Mouse (Mus musculus): ENCODE measurements around the gene Fam178b. TPM values are rescaled to one million over a fixed set of nuclear protein-coding genes. Genes with fewer than 3 reads are reported as not detected.

Fam178b gene
- total RNA-seq, 2 experiments from 2014 or later = not detected

DNA sequence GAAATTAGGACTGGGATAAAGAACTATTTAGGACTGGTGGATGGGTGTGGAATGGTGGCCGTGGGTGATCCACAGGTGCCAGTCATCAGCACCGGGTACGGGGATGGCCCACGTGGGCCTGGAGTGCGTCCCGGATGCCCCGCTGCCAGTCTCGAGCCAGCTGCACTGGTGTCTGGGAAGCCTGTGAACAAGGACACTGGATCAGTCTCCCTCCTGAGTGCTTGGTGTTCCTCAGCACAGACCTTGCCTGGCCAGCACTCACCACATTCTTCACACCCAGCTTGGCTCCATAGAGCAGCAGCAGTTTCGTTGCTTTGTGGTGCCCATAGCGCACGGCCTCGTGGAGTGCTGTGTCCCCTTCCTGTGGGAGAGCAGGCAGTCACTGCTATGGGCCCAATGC lies 151.5 kb downstream of the Fam178b start:
- intact Hi-C loops (cut with DNase I) = no loop called here

GRCm38 (mm10) chr1:36530962-36531361 lies 152.0 kb downstream of the Fam178b start:
- intact Hi-C loops (cut with DNase I) = no loop called here
- no peak for DNase-seq

More for the DNA sequence above, 151.5 kb downstream of the Fam178b start:
- no peak for DNase-seq

GRCm38 (mm10) chr1:36530485-36530884 lies 152.5 kb downstream of the Fam178b start:
- intact Hi-C loops (cut with DNase I) = no loop called here

DNA sequence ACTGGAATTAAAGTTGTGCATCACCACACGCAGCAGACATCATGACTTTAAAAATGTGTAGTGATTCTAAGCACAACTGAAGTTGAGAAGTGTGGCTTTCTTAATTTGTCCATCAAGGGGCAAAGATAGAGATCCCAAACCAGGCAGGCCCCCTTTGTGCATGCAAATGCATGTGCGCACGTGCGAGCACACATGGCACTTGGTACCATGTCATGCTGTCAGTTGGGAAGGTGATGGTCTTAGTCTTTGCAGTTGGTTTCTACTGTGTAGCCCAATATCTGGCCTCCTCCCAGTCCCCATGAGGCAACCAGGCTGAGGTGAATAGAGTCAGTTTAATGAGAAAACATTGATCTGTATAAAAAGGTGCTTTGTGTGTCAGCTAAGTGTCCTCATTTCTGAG lies 153.1 kb downstream of the Fam178b start:
- intact Hi-C loops (cut with DNase I) = no loop called here
- no peak for DNase-seq

More at GRCm38 (mm10) chr1:36530485-36530884, 152.5 kb downstream of the Fam178b start:
- DNase-seq = no peak

DNA sequence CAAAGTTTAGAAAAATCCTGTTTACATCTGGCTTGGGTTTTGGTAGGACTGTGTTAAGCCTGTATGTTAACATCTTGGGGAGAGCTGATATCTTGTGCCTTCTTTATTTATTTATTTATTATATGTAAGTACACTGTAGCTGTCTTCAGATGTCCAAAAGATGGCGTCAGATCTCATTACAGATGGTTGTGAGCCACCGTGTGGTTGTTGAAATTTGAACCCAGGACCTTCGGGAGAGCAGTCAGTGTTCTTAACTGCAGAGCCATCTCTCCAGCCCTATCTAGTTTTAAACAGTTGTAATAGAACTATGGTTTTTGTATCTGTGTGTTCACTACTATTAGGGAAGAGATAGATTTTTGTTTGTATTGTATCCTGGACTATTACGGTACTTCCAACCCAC lies 153.7 kb downstream of the Fam178b start:
- intact Hi-C loops (cut with DNase I) = no loop called here
- DNase-seq = no peak

DNA sequence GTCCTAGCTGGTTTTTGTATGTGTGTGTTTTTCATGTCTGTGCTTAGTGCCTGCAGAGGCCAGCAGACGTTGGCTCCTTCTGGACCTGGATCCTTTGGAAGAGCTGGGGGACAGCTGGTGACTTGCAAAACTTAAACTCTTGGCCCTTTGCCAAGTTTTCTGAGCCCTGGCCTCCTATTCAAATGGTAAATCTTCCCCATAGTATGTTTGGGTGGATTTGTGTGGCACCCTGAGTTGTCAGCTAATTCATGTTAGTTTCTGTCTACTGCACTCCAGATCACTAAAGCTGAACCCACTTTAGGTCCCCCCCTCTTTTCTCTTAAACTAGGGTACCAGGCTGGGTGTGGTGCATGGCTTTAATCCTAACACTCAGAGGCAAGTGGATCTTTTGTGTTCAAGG lies 154.6 kb downstream of the Fam178b start:
- intact Hi-C loops (cut with DNase I) = no loop called here
- DNase-seq = peak; percentile 70

DNA sequence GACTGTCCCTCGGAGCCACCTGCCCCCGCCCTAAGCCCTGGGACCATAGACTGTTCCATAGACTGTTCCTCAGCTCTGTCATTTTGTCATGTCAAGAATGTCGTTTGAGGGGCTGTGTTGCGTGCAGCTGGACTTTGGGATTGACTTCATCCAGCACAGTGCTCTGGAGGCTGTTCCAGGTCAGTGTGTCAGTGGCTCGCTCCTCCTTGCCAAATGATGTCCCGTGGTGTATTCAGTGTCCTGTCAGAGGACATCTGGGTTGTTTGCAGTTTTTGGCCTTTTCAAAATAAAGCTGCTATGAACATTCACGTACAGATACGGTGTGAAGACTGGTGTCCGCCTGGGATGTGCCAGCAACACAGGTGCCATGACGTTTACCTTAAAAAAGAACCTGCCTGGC lies 156.1 kb downstream of the Fam178b start:
- DNase-seq = no peak

GRCm38 (mm10) chr1:36525774-36526173 lies 157.2 kb downstream of the Fam178b start:
- intact Hi-C loops (cut with DNase I) = no loop called here
- no peak for DNase-seq

More for the DNA sequence above, 156.1 kb downstream of the Fam178b start:
- intact Hi-C loops (cut with DNase I) = no loop called here

DNA sequence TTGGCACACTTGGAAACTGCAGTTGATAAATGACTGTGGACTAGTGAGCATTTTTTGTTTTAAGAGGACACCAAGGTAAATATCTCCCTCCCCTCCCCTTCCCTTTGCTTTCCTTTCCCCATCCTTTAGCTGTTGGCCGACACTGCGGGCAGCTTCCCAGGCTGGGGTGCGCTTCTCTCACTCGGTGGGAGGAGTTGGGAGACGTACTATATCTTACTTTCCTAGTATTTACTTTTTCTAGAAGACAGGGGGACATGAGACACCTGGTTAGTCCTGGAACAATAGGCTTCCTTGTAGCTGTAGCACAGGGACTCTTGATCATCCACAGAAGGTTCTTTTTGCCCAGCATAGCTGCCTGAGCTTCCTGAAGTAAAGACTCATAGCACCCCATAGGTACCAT lies 158.9 kb downstream of the Fam178b start:
- intact Hi-C loops (cut with DNase I) = no loop called here
- no peak for DNase-seq

DNA sequence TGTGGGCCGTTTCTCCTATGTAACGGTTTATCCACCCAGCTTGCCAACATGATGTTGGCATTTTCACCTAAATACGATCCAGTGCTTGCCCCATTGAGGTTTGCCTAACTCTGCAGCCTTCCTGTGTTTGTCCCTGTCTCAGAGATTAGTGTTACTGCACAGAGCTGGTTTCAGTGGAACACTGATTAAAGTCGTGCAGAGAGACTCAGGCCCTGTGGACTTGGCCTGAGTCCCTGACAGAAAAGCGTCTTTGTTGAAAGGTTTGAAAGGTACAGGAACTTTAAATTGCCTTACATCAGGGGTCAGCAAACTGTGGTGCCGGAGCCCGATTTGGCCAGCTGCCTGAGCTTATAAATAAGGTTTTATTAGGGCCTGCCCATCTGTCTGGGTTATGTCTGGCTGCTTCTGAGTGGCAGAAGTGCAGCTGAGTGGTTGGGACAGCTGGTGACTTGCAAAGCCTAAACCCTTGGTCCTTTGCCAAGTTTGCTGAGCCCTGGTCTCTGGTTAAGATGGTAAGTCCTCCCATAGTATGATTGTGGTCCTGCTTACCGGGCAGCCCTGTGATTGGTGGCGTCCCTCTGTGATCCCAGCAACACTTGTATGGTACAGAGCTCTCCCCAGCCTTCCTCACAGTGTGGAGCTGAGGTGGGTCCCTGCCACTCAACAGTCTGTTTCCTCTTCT lies 159.5 kb downstream of the Fam178b start:
- peak; percentile 81 for DNase-seq
- intact Hi-C loops (cut with DNase I) = no loop called here

DNA sequence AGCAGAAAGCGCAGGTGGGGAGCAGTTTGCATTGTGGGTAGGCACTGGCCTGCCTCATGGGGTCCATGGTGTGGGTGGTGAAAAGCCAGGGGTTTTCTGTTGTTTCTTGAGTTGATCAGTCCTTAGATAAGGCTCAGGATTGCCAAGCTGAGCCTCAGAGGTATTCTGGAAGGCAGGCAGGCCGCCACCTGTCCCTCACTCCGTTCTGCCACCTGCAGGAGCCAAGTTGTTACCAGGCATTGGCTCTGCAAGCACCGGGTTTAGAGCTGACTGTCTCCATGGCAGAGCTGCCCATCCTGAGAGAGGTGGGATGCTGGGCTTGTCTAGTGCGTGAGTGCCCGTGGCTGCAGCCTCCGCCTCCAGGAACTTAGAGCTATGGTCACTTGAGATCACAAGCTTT lies 160.8 kb downstream of the Fam178b start:
- intact Hi-C loops (cut with DNase I) = no loop called here
- DNase-seq = no peak

DNA sequence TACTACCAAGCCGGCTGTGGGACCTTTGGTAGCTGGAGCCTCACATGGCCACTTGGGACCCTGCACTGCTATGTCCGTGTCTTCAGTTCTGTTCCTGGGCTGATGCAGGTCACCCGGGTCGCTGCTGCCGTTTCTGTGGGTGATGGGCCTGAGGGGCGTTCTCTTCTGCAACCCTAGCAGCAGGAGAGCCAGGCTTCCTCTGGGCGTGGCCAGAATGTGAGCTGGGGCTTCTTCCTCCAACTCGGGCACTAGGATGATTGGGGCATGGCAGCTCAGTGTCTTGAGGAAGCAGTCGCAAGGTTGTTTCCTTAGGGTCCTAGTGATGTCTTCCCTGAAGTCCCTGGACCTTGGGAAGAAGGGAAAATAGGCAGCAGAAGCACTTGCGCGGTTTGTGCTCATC lies 163.4 kb downstream of the Fam178b start:
- DNase-seq = no peak
- intact Hi-C loops (cut with DNase I) = no loop called here

DNA sequence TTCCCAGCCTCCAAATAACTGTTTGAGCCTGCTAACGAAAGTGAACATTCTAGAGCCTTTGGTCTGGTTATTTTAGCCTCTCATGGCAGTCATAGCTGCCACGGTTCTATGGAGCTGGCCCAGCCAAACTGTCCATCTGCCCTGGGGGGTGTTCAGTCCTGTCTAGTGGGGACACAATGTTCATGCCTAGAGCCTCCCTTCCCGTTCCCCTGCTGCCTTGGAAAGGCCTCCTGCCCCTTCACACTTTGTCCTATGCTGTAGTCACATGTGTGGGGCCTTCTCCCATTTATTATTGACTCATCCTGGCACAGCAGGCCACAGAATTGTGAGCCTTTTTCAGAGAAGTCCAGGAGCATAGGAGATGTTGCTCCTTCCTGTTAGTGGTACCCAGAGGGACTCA lies 164.7 kb downstream of the Fam178b start:
- intact Hi-C loops (cut with DNase I) = no loop called here
- no peak for DNase-seq

DNA sequence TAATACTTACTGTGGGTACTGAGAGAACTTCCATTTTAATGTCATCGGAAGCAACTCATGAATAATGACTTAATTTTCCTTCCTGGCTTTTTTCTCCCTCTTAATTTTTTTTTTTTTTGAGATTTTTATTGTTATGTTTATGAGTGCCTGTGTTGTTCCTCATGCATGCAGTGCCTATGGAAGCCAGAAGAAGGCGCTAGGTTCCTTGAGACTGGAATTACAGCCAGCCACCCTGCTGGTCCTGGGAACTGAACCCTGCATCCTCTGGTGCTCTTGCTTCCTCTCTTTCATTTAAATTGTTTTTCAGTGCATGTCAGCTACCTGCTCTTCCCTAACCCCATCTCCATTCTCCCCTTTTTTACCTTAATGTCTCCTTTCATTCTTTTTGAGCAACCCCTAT lies 169.3 kb downstream of the Fam178b start:
- intact Hi-C loops (cut with DNase I) = no loop called here
- DNase-seq = peak; percentile 63

GRCm38 (mm10) chr1:36513310-36513709 lies 169.7 kb downstream of the Fam178b start:
- intact Hi-C loops (cut with DNase I) = no loop called here
- DNase-seq = no peak

- intact Hi-C loops (cut with DNase I) = no loop called here
- no peak for DNase-seq
Observed at GRCm38 (mm10) chr1:36512966-36513280, 170.1 kb downstream of the Fam178b start.

Small RNA genes within 50 kb of the gene (microRNA-seq; reads per million reads assigned to microRNA genes)
- not detected for gene Gm24133

Other genes starting within 250 kb of the Fam178b start
- gene Lman2l, start 237.9 kb downstream of the Fam178b start, total RNA-seq (2021) = 10 to 100 TPM; 40.7 to 45.7 TPM
- gene Cnnm4, start 211.6 kb downstream of the Fam178b start, total RNA-seq (2021) = 10 to 100 TPM; 13.6 to 14.3 TPM
- gene Cnnm3, start 171.3 kb downstream of the Fam178b start, total RNA-seq (2021) = 10 to 100 TPM; 39.3 to 40.0 TPM
- gene Ankrd23, start 146.3 kb downstream of the Fam178b start, total RNA-seq (2021) = 1 to 10 TPM; 8.3 to 8.6 TPM
- gene Gm42417, start 143.8 kb downstream of the Fam178b start, total RNA-seq (2021) = not detected
- 10 to 100 TPM; 13.4 to 15.1 TPM for gene Ankrd39, start 135.7 kb downstream of the Fam178b start, total RNA-seq (2021)
- gene Sema4c, start 124.8 kb downstream of the Fam178b start, total RNA-seq (2021) = 10 to 100 TPM; 60.5 to 65.4 TPM
- gene Cox5b, start 8.3 kb upstream of the Fam178b start, total RNA-seq (2021) = 100 to 1,000 TPM; 457 to 466 TPM
- gene 4933424G06Rik, start 27.0 kb upstream of the Fam178b start, total RNA-seq (2021) = 1 to 10 TPM in 1 of 2 experiments, under 1 TPM in 1; 0.72 to 1.3 TPM
- gene Actr1b, start 31.2 kb upstream of the Fam178b start, total RNA-seq (2021) = 100 to 1,000 TPM; 130 to 156 TPM
- 1 to 10 TPM; 2.7 to 4.1 TPM for gene Zap70, start 78.6 kb upstream of the Fam178b start, total RNA-seq (2021)

Data from left cerebral cortex, postnatal 4 days (tissue).